Mouse (Mus musculus) stomach, embryonic 15.5 days (tissue): ENCODE results near the gene Fbll1. TPM values are rescaled to one million over a fixed set of nuclear protein-coding genes. Genes with fewer than 3 reads are reported as not detected.
"Not testable (repeated sequence)": the region's sequence is repeated elsewhere in the genome, so short reads cannot be mapped to it uniquely, and the experiment has no call there.

Source experiments
- ATAC-seq: fragments of 200-750 bp; cut with Nextera tagmentation; 2 replicates; pipeline ENCODE4 v1.8.0; 2017; ENCODE audit warnings: low read depth, moderate number of reproducible peaks, moderate TSS enrichment; ENCODE audit not compliant: insufficient read depth, low FRiP score
- H3K27ac ChIP-seq: fragments of 300-500 bp; sonication (generic); 2 replicates; pipeline ENCODE4 v1.5.1; 2015; ENCODE audit warnings: mild to moderate bottlenecking, inconsistent platforms
- H3K27me3 ChIP-seq: fragments of 300-500 bp; sonication (generic); replicated peaks from 2 replicates; pipeline ENCODE4 v1.6.1; 2015; ENCODE audit warnings: inconsistent platforms
- H3K36me3 ChIP-seq: fragments of 300-500 bp; sonication (generic); 2 replicates; pipeline ENCODE4 v1.6.1; 2015; ENCODE audit warnings: inconsistent platforms
- H3K4me1 ChIP-seq: fragments of 300-500 bp; sonication (generic); 2 replicates; pipeline ENCODE4 v1.6.1; 2015; ENCODE audit warnings: inconsistent platforms
- H3K4me2 ChIP-seq: fragments of 300-500 bp; sonication (generic); 2 replicates; pipeline ENCODE4 v1.6.1; 2015; ENCODE audit warnings: mild to moderate bottlenecking, inconsistent platforms
- H3K4me3 ChIP-seq: fragments of 300-500 bp; sonication (generic); replicated peaks from 2 replicates; pipeline ENCODE4 v1.5.1; 2015; ENCODE audit warnings: inconsistent platforms
- H3K9ac ChIP-seq: fragments of 300-500 bp; sonication (generic); 2 replicates; pipeline ENCODE4 v1.6.1; 2015; ENCODE audit warnings: inconsistent platforms
- H3K9me3 ChIP-seq: fragments of 300-500 bp; sonication (generic); 2 replicates; pipeline ENCODE4 v1.6.1; 2016; ENCODE audit warnings: inconsistent platforms
- WGBS: fragments of 180-500 bp; shearing (Covaris S2); methylation state at CpG from one replicate; pipeline ENCODE4 v1.1.7; 2015; 5-methylcytosine and 5-hydroxymethylcytosine counted together
- polyA plus RNA-seq: library from polyadenylated mRNA; unstranded; fragments of >200 nt; fragmentation: Nextera tagmentation; extraction: Ambion mirVana; gene quantifications from 2 replicates; pipeline ENCODE4 v1.2.1, GENCODE M21; 2015

The Fbll1 gene
- polyA plus RNA-seq, 1 experiment from 2014 or later: 0.90 TPM

GRCm38 (mm10) chr11:35832139-35832538, 33.5 kb upstream of the Fbll1 start:
- Histone ChIP-seq H3K36me3 (peaks cover 23% of the 10 kb centered on the region), H3K9ac (no peak overlapping the region), H3K4me3 (no peak overlapping the region), H3K27me3 (no peaks in the 10 kb centered on the region), H3K4me2 (no peak overlapping the region), H3K27ac (no peak overlapping the region), H3K4me1 (peaks cover 10% of the 10 kb centered on the region; the same call in 1 of the 2 replicates), H3K9me3 (no peaks in the 10 kb centered on the region)
- ATAC-seq: no peak
- 71% methylated on average over 4 of the region's 4 CpGs for WGBS

- peaks cover 47% of the 10 kb centered on the region for H3K36me3 ChIP-seq
- H3K9ac ChIP-seq: no peak overlapping the region
- H3K27me3 ChIP-seq: no peaks in the 10 kb centered on the region
- H3K4me3 ChIP-seq: no peak overlapping the region
- H3K4me1 ChIP-seq: peaks cover under 1% of the 10 kb centered on the region; the same call in 1 of the 2 replicates
- no peak for ATAC-seq
- 88% methylated on average over 6 of the region's 6 CpGs for WGBS
- no peaks in the 10 kb centered on the region for H3K9me3 ChIP-seq
- no peak overlapping the region for H3K27ac ChIP-seq
- no peak overlapping the region for H3K4me2 ChIP-seq
Measured at GRCm38 (mm10) chr11:35827714-35828113, 29.0 kb upstream of the Fbll1 start.

- WGBS: 89% methylated on average over 12 of the region's 12 CpGs
- H3K36me3 ChIP-seq: peaks cover 60% of the 10 kb centered on the region
- no peaks in the 10 kb centered on the region for H3K9me3 ChIP-seq
- H3K4me3 ChIP-seq: no peak overlapping the region
- H3K4me1 ChIP-seq: no peaks in the 10 kb centered on the region
- ATAC-seq: no peak
- no peaks in the 10 kb centered on the region for H3K27me3 ChIP-seq
- H3K9ac ChIP-seq: no peak overlapping the region
- no peak overlapping the region for H3K4me2 ChIP-seq
- no peak overlapping the region for H3K27ac ChIP-seq
Measured at GRCm38 (mm10) chr11:35816316-35816715, 17.6 kb upstream of the Fbll1 start.

GRCm38 (mm10) chr11:35811458-35811857, 12.8 kb upstream of the Fbll1 start:
- WGBS: 79% methylated on average over 10 of the region's 10 CpGs
- no peak overlapping the region for H3K9ac ChIP-seq
- no peak for ATAC-seq
- H3K36me3 ChIP-seq: peaks cover 63% of the 10 kb centered on the region
- no peaks in the 10 kb centered on the region for H3K4me1 ChIP-seq
- H3K27me3 ChIP-seq: no peaks in the 10 kb centered on the region
- no peak overlapping the region for H3K4me3 ChIP-seq
- no peak overlapping the region for H3K27ac ChIP-seq
- H3K4me2 ChIP-seq: no peak overlapping the region
- H3K9me3 ChIP-seq: no peaks in the 10 kb centered on the region

GRCm38 (mm10) chr11:35801332-35801731, 2.6 kb upstream of the Fbll1 start:
- no peak overlapping the region for H3K9ac ChIP-seq
- H3K4me3 ChIP-seq: no peak overlapping the region
- ATAC-seq: no peak
- no peak overlapping the region for H3K27ac ChIP-seq
- H3K36me3 ChIP-seq: no peaks in the 10 kb centered on the region
- H3K4me1 ChIP-seq: peaks cover 9% of the 10 kb centered on the region
- WGBS: 79% methylated on average over 5 of the region's 5 CpGs
- no peak overlapping the region for H3K4me2 ChIP-seq
- peaks cover 29% of the 10 kb centered on the region for H3K27me3 ChIP-seq
- no peaks in the 10 kb centered on the region for H3K9me3 ChIP-seq

- no peak for ATAC-seq
- Histone ChIP-seq H3K27me3 (peaks cover 39% of the 10 kb centered on the region), H3K4me2 (peak overlapping the region; percentile 56), H3K9me3 (no peaks in the 10 kb centered on the region), H3K27ac (no peak overlapping the region), H3K36me3 (no peaks in the 10 kb centered on the region), H3K9ac (no peak overlapping the region), H3K4me1 (peaks cover 9% of the 10 kb centered on the region), H3K4me3 (peak overlapping the region; percentile 32)
- WGBS: 5% methylated on average over 23 of the region's 23 CpGs
Measured at GRCm38 (mm10) chr11:35798495-35798820, 226 bp downstream of the Fbll1 start.

GRCm38 (mm10) chr11:35797751-35798494, 761 bp downstream of the Fbll1 start:
- H3K27ac ChIP-seq: no peak overlapping the region
- no peaks in the 10 kb centered on the region for H3K36me3 ChIP-seq
- peak overlapping the region; percentile 56 for H3K4me2 ChIP-seq
- peaks cover 9% of the 10 kb centered on the region for H3K4me1 ChIP-seq
- H3K9ac ChIP-seq: no peak overlapping the region
- WGBS: 5% methylated on average over 75 of the region's 86 CpGs
- peaks cover 39% of the 10 kb centered on the region for H3K27me3 ChIP-seq
- no peaks in the 10 kb centered on the region for H3K9me3 ChIP-seq
- ATAC-seq: no peak
- peak overlapping the region; percentile 32 for H3K4me3 ChIP-seq

- not testable (repeated sequence) for H3K4me1 ChIP-seq, H3K4me3 ChIP-seq, H3K36me3 ChIP-seq, H3K9ac ChIP-seq, H3K27ac ChIP-seq, H3K4me2 ChIP-seq, ATAC-seq, H3K9me3 ChIP-seq
- 79% methylated on average over 5 of the region's 5 CpGs for WGBS
- H3K27me3 ChIP-seq: peaks cover 25% of the 10 kb centered on the region
Measured at GRCm38 (mm10) chr11:35792800-35793199, 5.9 kb downstream of the Fbll1 start.

GRCm38 (mm10) chr11:35788443-35788842, 10.2 kb downstream of the Fbll1 start:
- peaks cover 15% of the 10 kb centered on the region for H3K36me3 ChIP-seq

GRCm38 (mm10) chr11:35784537-35784936, 14.1 kb downstream of the Fbll1 start:
- no peak for ATAC-seq
- Histone ChIP-seq H3K4me1 (no peaks in the 10 kb centered on the region), H3K9ac (no peak overlapping the region), H3K4me2 (no peak overlapping the region), H3K36me3 (peaks cover 34% of the 10 kb centered on the region), H3K4me3 (no peak overlapping the region), H3K27me3 (no peaks in the 10 kb centered on the region), H3K9me3 (no peaks in the 10 kb centered on the region), H3K27ac (no peak overlapping the region)
- 91% methylated on average over 4 of the region's 4 CpGs for WGBS

More at GRCm38 (mm10) chr11:35788443-35788842, 10.2 kb downstream of the Fbll1 start:
- H3K27me3 ChIP-seq: no peaks in the 10 kb centered on the region
- no peak overlapping the region for H3K4me2 ChIP-seq
- H3K9me3 ChIP-seq: no peaks in the 10 kb centered on the region
- H3K4me1 ChIP-seq: no peaks in the 10 kb centered on the region
- WGBS: 81% methylated on average over 2 of the region's 2 CpGs
- H3K4me3 ChIP-seq: no peak overlapping the region
- H3K27ac ChIP-seq: no peak overlapping the region
- ATAC-seq: no peak
- no peak overlapping the region for H3K9ac ChIP-seq

GRCm38 (mm10) chr11:35784002-35784401, 14.7 kb downstream of the Fbll1 start:
- Histone ChIP-seq H3K9ac (no peak overlapping the region), H3K36me3 (peaks cover 38% of the 10 kb centered on the region), H3K27me3 (no peaks in the 10 kb centered on the region), H3K4me1 (no peaks in the 10 kb centered on the region), H3K4me2 (no peak overlapping the region), H3K27ac (no peak overlapping the region), H3K4me3 (no peak overlapping the region), H3K9me3 (no peaks in the 10 kb centered on the region)
- WGBS: 77% methylated on average over 3 of the region's 3 CpGs
- no peak for ATAC-seq

- 89% methylated on average over 5 of the region's 5 CpGs for WGBS
- Histone ChIP-seq H3K9me3 (no peaks in the 10 kb centered on the region), H3K27me3 (no peaks in the 10 kb centered on the region), H3K4me3 (no peak overlapping the region), H3K36me3 (peaks cover 48% of the 10 kb centered on the region), H3K4me1 (no peaks in the 10 kb centered on the region), H3K4me2 (no peak overlapping the region), H3K9ac (no peak overlapping the region), H3K27ac (no peak overlapping the region)
- ATAC-seq: no peak
Measured at GRCm38 (mm10) chr11:35783038-35783437, 15.6 kb downstream of the Fbll1 start.

- H3K27me3 ChIP-seq: no peaks in the 10 kb centered on the region
- 98% methylated on average over 3 of the region's 3 CpGs for WGBS
- H3K4me3 ChIP-seq: no peak overlapping the region
- H3K36me3 ChIP-seq: peaks cover 48% of the 10 kb centered on the region
- ATAC-seq: no peak
- H3K4me2 ChIP-seq: no peak overlapping the region
- H3K27ac ChIP-seq: no peak overlapping the region
- no peaks in the 10 kb centered on the region for H3K4me1 ChIP-seq
- no peaks in the 10 kb centered on the region for H3K9me3 ChIP-seq
- H3K9ac ChIP-seq: no peak overlapping the region
Measured at GRCm38 (mm10) chr11:35782444-35782843, 16.2 kb downstream of the Fbll1 start.
